ENCODE assay signal across 14 mouse cellular contexts in the genomic region with DNA sequence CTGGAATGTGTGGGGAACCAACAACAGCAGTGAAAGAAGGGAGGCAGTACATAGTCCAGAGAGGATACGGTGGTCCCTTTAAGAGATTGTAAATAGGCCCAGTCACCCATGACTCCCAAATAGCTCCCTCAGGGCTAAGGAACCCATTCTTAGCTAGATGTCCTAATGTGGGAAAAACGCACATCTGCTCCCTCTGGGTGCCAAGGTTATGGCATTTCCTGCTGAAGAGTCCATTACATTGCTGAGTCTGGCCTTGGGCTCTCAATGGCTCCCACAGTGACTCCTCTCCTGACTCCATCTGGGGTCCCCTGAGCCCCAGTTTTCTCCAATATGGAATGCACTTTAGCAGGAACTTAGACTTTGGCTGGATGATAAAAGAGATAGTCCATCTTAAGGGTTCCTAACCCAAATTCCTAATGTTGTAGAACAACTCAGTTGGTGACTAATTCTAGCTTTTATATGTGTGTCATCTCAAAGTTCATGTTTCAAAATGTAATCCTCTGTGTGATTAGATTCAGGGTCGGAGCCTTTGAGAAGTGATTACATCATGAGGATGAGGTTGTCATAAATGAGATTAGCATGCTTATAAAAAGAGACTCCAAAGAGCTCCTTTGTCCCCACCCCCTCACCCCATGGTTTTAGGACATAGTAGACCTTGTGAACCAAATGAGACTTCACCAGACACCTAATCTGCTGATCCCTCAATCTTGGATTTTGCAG.
"Had no signal": no experiment of that assay in that cellular context is flagged by ENCODE, and none has a peak within 500 bp of the region (broad histone marks: within the 10 kb centered on the region; RNA-seq: fewer than 3 reads in every experiment).

No protein-coding gene starts in this region.

- H3K9ac ChIP-seq: limb, embryonic 15.5 days; liver, embryonic 12.5 days; lung, embryonic 14.5 days; midbrain, embryonic 12.5 days; neural tube, embryonic 13.5 days had no signal

- H3K9me3 ChIP-seq: limb, embryonic 15.5 days; liver, embryonic 12.5 days; midbrain, embryonic 12.5 days; neural tube, embryonic 13.5 days had no signal

- DNase-seq: kidney, adult 8-10 months; kidney, postnatal 4 days; lung, embryonic 14.5 days; lung, postnatal 14 days; right cerebral cortex, postnatal 4 days; spleen, adult 18-20 months; thymus, adult 18-20 months; thymus, postnatal 25 days had no signal

- H3K36me3 ChIP-seq: limb, embryonic 15.5 days; liver, embryonic 12.5 days; midbrain, embryonic 12.5 days; neural tube, embryonic 13.5 days had no signal

- H3K27ac ChIP-seq: kidney, postnatal 0 days; limb, embryonic 15.5 days; liver, embryonic 12.5 days; midbrain, embryonic 12.5 days; neural tube, embryonic 13.5 days had no signal

- H3K4me3 ChIP-seq: limb, embryonic 15.5 days; liver, embryonic 12.5 days; midbrain, embryonic 12.5 days; neural tube, embryonic 13.5 days had no signal

- H3K27me3 ChIP-seq: liver, embryonic 12.5 days; midbrain, embryonic 12.5 days; neural tube, embryonic 13.5 days had no signal

- H3K4me2 ChIP-seq: limb, embryonic 15.5 days; liver, embryonic 12.5 days; lung, embryonic 14.5 days; midbrain, embryonic 12.5 days; neural tube, embryonic 13.5 days had no signal

- ATAC-seq: liver, embryonic 12.5 days; midbrain, embryonic 16.5 days had no signal
